Mouse (Mus musculus): ENCODE data around the gene Adamts18.

DNA sequence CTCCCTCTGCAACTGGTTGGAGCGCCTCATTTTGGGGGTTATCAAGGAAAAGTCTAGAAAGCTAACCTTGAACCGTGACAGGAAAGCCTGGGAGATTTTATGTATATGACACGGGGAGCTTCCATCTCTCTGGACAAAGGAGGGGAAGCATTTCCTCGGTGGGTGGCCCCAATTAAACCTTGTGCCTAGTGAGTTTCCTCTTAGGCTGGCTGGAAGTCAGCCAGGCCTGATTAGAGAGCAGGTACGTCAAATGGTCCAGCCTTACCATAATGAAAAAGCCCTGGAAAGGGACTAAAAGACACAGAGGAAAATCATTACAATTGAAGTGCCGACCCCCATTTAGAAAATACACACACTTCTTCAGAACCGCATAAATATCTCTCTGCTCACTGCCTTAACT is 10.3 kb upstream of the Adamts18 start:
- TF ChIP-seq CTCF (IDR thresholded peaks at IDR 0.05; ENCODE audit: low read depth) (no peak), EP300 (optimal IDR thresholded peaks at IDR 0.05) (no peak)

Data from stomach, postnatal 0 days (tissue).